Mouse (Mus musculus) 416B (cell line): ENCODE results near the gene Zbtb45.

Experiments
- DNase-seq: peaks from one replicate; pipeline ENCODE4 v3.0.0; 2011; ENCODE audit warnings: low read depth

Gene Zbtb45

DNA sequence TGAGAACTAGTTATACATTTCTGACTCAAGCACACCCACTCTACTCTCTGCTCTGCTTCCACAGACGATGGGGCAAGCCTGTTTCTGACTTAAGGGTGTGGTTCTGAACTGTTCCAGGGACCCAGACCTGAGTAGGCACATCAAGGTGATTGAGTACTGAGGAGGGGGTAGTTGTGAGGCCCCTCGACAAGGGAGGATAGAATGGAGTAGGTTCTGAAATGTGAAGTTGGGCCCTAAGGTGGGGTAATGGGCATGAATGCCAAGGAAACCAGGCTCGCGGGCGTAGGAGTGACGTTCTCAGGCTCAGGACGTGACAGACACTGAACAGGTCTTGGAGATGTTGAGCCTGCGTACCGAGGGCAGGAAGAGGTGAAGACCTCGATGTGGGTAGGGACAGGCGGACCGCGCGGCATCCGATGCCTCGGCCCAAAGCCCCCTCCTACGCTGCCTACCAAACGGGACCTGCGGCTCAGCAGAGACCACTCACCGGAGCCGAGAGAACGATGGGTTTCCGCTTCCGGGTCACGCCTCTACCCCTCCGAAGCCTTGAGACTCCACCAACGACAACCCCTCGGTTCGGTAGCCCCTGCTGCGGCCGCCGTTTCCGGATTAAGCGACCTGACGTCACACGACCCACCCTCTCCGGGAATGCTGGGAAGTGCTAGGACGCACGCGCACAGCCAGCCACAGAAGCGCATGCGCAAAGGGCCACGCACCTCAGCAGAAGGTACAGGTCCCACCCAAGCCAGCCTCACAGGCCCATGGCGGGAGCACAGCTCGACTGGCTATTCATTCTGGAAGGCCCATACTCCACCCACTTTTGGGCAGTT is 24.5 kb upstream of the Zbtb45 start, which contains the start of gene Chmp2a:
Chmp2a (minus strand) TSS at position 660 of the 830 bp plus-strand sequence.
- DNase-seq, result peak; percentile 97

GRCm38 (mm10) chr7:13033451-13034147 is 23.8 kb upstream of the Zbtb45 start:
- DNase-seq, result no peak

DNA sequence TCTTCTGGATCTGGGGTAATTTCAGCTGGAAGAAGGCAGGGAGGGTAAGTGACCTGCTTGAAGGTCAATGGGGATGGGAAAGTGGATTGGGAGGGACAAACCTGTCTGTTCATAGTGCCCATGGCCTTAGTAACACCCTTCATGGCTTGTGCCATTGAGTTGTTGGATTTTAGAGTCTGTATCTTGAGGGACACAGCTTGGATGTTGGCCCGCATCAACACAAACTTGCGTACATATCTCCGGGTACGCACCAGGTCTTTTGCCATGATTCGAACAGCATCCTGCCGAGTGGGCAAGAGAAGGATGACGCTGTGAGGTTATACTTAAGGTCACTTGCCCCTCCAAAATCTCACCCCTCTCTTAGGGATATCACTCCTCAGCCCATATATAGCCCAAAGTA is 22.7 kb upstream of the Zbtb45 start:
- DNase-seq, result no peak

GRCm38 (mm10) chr7:13031983-13032382 is 22.1 kb upstream of the Zbtb45 start:
- DNase-seq, result no peak

DNA sequence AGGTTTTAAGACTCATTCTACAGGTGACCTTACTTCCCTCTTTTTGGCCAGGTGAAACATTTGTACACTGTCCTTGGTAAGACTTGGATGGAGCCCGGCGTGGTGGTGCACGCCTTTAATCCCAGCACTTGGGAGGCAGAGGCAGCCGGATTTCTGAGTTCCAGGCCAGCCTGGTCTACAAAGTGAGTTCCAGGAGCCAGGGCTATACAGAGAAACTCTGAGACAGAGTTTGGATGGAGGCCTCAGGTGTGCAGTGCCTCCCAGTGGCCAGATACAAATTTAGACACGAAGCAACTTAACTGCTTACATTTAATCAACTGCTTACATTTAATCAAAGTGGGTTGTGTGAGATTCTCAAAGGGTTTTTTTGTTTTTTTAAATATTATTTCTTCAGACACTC is 21.2 kb upstream of the Zbtb45 start:
- DNase-seq, result peak; percentile 59

DNA sequence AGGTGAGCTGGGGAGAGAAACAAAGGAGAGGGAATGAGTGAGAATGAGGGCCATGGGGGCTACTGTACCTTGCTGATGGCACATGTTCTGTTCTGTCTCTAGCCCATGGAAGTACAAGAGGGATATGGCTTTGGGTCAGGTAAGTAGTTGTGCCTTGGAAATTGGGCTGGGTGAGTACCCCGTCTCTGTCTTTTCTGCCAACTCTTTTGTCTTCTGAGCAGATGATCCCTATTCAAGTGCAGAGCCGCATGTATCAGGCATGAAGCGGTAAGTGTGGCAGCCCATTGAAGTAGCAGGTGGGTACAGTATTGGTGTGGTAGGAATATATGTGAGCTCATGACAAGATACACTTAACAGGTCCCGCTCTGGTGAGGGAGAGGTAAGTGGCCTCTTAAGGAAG is 19.2 kb upstream of the Zbtb45 start:
- DNase-seq, result no peak

GRCm38 (mm10) chr7:13025511-13026112 is 15.8 kb upstream of the Zbtb45 start:
- DNase-seq, result no peak

DNA sequence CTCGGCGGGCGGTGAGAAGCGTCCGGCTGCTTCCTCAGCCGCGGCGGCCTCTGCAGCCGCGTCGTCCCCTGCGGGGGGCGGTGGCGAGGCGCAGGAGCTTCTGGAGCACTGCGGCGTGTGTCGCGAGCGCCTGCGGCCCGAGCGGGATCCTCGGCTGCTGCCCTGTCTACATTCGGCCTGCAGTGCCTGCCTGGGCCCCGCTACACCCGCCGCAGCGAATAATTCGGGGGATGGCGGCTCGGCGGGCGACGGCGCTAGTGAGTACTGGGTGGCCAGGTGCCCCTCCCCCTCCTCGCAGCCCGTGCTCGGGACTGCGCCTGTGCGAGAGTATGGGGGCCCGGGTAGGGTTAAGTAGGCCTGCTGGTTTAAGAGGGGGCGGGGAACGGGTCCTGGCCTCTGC is 15.0 kb upstream of the Zbtb45 start:
- DNase-seq, result peak; percentile 69

DNA sequence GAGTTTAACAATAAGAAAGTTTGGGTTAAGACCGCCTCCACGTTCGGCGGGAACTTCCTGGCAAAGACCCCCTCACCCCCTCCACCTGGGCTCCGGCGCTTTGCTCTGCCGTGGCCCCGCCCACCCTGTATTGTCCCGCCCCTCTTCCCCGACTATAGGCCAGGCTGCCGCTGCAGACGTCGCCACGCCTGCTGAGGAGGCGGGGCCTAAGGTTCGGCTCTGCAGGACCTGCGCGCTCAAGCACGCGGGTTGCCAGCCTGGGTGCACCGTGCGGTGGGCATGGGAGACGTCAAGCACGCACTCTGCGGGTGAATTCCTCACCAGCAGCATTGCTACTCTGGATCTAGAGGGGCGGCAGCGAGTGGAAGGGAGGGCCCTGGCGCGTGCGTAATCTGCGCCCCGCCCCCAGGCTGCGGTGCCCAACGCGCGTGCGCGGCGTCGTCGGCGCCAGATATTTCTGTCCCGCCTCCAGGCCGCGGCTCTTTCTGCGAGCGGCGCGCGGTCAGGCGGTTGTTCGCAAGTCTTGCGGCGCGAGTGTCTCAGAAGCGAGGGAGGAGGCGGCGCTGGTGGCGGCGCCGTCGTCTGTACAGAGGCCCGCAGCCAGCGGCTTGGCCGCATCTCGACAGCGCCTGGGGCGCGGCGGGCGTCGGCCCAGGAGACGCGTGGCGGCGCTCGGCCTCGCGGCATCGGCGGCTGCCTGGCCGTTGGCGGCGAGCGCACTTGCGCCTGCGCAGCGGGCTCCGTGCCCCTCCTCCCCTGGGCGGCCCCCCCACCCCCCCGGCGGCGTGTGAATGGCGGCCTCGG is 14.3 kb upstream of the Zbtb45 start:
- peak; percentile 96 for DNase-seq

DNA sequence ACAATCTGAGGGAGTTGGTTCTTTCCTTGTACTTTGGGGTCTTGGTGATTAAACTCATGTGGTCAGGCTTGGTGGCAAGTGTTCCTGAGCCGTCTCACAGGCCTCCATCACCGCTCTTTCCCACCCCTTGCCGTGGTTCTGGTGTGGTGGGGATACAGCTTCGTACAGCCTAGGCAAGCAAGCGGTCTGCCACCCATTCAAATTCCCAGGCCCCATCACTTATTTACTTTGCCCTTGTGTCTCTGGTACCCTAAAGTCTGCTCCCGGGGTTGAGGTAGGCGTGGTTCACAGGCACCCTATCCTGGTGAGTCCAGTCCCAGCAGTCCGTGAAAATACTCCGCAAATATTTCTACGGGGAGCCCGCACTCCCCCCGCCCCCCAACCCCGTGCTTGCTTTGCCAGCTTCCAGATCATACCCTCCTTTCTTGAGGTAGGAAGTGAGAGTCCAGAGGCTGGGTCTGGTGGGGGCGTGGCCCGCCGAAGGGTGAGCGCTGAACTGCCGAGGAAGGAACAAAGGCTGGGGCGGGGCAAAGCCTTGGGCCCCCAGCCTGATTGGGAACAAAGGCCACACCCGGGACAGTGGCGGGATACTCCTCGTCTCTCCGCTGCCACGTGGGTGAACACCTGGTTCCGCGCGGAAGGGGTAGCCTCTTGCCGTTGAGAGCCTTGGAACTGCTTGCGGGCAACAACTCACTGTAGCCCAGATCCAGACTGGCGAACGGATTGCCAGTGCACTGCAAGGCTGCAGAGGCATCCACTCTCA is 13.1 kb upstream of the Zbtb45 start:
- peak; percentile 96 for DNase-seq

DNA sequence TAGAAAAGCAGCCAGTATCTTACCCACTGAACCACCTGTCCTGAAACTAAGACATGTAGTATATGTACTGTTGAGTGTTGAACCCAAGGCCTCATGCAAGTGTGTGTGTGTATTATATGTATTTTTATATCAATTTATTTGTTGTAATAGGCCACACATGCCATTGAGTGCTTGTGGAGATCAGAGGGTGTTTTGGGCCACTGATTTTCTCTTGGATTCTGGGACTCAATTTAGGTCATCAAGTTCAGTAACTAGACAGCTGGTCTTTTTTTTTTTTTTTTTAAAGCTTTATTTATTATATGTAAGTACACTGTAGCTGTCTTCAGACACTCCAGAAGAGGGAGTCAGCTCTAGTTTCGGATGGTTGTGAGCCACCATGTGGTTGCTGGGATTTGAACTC is 5.4 kb upstream of the Zbtb45 start:
- DNase-seq, result no peak

DNA sequence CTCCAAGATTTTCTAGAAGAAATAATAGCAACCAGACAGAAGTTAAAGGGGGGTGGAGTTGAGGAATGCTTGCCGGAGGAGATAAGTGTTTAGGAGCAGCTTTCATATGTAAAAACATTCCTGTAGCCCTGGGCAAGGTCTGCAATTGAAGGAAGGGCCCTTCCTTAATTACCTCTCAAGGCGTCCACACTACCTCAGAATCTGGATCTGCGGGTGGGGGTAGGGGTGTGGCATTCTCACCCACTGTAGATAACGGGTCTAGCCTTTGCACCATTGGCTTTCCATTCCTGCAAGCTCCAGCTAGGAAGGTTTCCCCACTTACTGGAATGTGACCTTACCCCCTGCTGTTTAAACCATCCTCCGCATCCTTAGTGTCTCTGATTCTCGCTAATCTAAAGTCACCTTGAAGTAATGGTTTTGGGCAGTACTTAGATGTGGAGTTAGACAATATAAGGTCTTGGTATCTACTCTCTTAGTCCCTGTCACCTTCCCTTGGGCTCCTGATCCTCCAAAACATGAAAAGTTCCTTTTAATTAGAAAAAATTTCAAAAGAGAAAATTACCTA is 4.5 kb upstream of the Zbtb45 start:
- no peak for DNase-seq

DNA sequence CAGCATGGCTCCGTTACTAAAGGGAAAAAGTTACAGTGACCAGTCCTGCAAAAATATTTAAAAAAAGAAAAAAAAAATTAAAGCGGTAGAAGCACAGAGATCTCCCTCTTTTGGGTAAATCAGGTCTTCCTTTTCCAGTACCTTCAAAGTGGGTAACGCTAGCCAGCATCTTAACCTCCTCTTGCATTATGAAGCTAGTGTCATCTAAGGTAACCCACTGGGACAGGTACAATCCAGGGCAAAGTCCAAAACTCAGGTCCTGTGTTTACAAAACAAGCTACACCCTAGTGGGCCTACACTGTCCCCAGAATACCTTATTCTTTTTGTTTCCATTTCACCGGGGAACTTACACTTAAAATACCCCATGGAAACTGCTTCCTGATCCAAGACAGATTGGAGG is 3.8 kb upstream of the Zbtb45 start:
- no peak for DNase-seq

- DNase-seq, result peak; percentile 99
These were observed 460 bp downstream of the Zbtb45 start for GRCm38 (mm10) chr7:13009143-13010004.

- DNase-seq, result no peak
These were observed 2.3 kb downstream of the Zbtb45 start for GRCm38 (mm10) chr7:13007341-13008092.

GRCm38 (mm10) chr7:13006531-13006930 is 3.3 kb downstream of the Zbtb45 start:
- no peak for DNase-seq

DNA sequence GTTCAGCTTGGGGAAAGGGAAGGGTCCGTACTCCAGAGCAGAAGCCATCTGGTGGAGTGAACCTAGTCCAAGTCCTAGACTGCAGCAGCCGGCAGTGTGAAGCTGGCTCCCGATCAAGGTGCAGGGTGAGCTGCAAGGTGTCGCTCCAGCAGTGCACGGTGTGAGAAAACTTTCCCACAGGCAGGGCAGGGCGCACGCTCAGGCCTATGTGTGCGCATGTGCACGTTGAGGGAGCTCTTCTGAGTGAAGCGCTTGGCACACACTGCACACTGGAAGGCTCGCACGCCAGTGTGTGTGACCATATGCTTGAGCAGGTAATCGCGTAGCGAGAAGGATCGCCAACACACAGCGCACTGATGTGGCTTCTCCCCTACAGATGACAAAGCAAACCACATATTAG is 3.8 kb downstream of the Zbtb45 start:
- no peak for DNase-seq

GRCm38 (mm10) chr7:13003380-13003779 is 6.5 kb downstream of the Zbtb45 start:
- peak; percentile 43 for DNase-seq

- no peak for DNase-seq
These were observed 8.2 kb downstream of the Zbtb45 start for GRCm38 (mm10) chr7:13001584-13001983.
